Mouse (Mus musculus): ENCODE results near the gene Slc30a6.
"Not testable (repeated sequence)": the region's sequence is repeated elsewhere in the genome, so short reads cannot be mapped to it uniquely, and the experiment has no call there.

The Slc30a6 gene

GRCm38 (mm10) chr17:74453928-74454327 lies 58.5 kb downstream of the Slc30a6 start:
- DNase-seq: no peak

GRCm38 (mm10) chr17:74454660-74455059 lies 59.3 kb downstream of the Slc30a6 start:
- DNase-seq: no peak

- no peak for DNase-seq
These were observed 60.0 kb downstream of the Slc30a6 start for GRCm38 (mm10) chr17:74455426-74455825.

GRCm38 (mm10) chr17:74456825-74457224 lies 61.4 kb downstream of the Slc30a6 start:
- DNase-seq: no peak

- DNase-seq: no peak
These were observed 62.7 kb downstream of the Slc30a6 start for GRCm38 (mm10) chr17:74457972-74458677.

- no peak for DNase-seq
These were observed 63.5 kb downstream of the Slc30a6 start, which contains the start of gene Nlrc4 for GRCm38 (mm10) chr17:74458711-74459408. Gene Nlrc4, minus strand, starts transcription at chr17:74459142.

- DNase-seq: no peak
These were observed 68.1 kb downstream of the Slc30a6 start for GRCm38 (mm10) chr17:74463510-74463909.

- DNase-seq: not testable (repeated sequence)
These were observed 72.6 kb downstream of the Slc30a6 start for GRCm38 (mm10) chr17:74467981-74468380.

- not testable (repeated sequence) for DNase-seq
These were observed 74.7 kb downstream of the Slc30a6 start for GRCm38 (mm10) chr17:74470133-74470532.

All from spleen, adult 18-20 months (tissue).